Mouse (Mus musculus) cerebellum, adult 2 months (tissue): Measurements from ENCODE around the gene Gm11733.

Experiments
- CTCF ChIP-seq: fragments of 200-500 bp; IDR thresholded peaks from 2 replicates; pipeline ENCODE4 v1.5.1; 2011; ENCODE audit warnings: low read depth, mild to moderate bottlenecking, control low read depth, low read length, moderate library complexity, borderline replicate concordance; ENCODE audit not compliant: insufficient read depth
- POLR2A ChIP-seq: fragments of 200-500 bp; IDR thresholded peaks from 2 replicates; pipeline ENCODE4 v1.6.1; 2011; ENCODE audit warnings: low read length, control low read depth, borderline replicate concordance; ENCODE audit not compliant: insufficient read depth

GRCm38 (mm10) chr11:117508972-117509371 is 24.8 kb downstream of the Gm11733 start:
- no peak for TF ChIP-seq CTCF
- no peak for TF ChIP-seq POLR2A
